Mouse (Mus musculus): ENCODE data around the gene Capn5.

Capn5 gene

DNA sequence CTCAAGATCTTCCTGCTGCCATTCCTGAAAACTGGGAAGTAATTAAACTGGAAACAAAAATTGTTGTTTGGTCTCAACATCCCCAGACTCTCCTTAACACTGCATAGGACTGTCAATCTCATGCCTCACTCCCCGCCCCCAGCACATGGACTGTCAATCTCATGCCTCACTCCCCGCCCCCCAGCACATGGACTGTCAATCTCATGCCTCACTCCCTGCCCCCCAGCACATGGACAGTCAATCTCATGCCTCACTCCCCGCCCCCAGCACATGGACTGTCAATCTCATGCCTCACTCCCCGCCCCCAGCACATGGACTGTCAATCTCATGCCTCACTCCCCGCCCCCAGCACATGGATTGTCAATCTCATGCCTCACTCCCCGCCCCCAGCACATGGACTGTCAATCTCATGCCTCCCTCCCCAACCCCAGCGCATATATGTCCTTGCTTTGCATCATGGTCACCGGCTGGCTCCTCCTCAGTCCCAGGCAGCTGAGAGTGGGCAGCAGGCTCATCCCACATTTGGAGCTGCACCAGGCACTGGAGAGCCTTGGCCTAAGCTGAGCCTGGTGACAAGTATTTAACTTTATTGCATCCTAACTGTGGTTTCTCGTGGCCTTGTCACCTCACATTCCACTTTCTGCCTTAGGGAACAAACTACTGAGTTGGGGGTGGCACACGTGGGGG, 29.2 kb downstream of the Capn5 start:
- DNase-seq (ENCODE audit: low spot score), result no peak

DNA sequence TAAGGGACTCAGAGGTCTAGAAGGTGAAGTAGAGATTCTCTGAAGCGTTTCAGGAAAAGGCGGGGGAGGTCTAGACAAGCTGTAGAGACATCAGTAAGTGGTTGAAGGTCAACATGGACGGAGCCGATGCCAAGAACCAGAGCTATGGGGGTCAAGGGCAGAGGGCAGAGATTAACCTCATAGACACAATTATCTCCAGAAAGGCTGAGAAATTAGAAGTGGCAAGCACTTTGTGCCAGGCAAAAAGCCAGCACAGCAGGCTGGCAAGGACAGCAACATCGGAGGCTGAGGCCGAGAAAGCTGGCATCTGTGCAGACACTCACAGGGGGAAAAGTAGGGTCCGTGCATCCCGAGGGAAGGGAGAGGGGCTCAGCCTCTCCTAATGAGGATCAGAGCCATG, 30.3 kb downstream of the Capn5 start:
- DNase-seq (ENCODE audit: low spot score), result no peak

DNA sequence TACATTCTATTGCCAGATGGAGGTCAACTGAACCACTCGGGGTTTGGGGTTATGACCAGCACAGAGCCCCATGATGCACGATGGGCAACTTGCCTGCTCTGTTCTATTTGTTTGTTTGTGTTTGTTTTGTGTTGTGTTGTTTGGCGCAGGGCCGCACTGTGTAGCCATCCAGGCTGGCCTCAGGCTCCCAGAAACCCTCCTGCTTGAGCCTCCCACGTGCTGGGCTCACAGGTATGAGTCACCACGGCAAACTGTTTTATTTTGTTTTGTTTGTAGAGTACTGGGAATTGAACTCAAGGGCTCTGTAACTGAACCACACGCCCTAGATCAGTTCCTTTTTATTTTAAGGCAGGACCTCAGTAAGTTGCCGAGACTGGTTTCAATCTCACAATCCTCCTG, 31.6 kb downstream of the Capn5 start:
- DNase-seq (ENCODE audit: low spot score), result no peak

DNA sequence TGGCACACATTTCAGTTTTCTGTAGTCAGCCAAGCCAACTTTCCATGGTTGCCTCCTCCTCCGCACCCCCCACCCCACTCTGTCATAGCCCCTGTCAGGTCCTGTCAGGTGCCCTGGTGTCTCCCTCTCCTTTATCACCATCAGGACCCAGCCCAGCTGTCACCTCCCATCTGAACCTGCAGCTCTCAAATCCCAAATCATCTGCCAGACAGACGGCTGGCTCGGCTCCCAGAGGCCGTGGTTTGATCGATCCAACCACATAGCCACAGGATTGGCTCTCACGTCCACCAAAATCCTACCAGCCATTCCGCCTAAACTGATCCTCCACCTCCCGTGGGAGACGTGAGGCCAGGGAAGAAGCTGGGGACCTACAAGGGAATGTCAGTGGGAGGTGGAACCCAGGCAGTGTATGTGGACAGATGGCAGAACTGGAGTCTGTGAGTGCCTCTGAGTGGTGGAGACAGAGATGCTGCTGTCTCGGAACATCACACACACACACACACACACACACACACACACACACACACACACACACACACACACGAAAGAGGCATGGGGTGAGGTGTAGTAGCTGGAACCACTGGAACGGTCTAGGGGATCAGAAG, 32.1 kb downstream of the Capn5 start:
- DNase-seq (ENCODE audit: low spot score), result no peak

DNA sequence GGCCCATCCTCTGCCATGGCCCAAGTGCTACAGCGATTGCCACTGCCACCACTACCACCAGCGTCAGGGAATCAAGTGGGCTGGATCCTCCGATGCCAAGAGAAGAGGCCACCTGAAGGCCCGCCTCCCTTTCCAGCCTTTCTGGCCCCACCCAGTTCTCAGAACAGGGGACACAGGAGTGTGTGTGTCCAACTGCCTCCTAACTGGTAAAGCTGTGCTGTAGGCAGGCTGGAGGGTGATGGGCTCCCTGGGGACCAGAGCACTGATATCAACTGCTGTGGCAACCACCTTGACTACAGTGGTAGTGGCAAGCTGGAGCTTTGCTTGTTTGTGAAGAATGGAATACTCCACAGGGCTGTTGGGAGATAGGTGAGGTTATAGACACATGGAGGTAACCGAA, 32.7 kb downstream of the Capn5 start, which contains the start of gene Omp:
TSS of gene Omp (minus strand) at position 101 of the 400 bp plus-strand sequence.
- no peak for DNase-seq (ENCODE audit: low spot score)

DNA sequence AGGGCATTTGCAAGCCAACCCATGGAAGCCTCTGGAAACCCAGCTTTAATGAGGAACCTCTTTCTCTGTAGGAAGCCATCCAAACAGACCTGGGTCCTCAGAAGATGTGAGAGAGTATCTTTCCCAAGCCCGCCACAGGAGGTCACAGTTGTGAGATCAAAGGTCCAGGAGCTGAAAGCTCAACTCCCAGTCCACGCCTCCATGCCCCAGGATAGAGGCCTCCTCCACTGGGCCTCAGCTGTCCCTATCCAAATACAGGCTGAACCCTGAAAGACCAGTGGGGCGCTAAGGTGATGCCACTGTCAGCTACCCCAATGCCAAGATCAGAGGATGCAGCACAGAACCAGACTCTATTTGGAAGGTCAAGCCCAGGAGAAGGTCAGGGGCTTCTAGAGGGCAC, 35.4 kb downstream of the Capn5 start:
- DNase-seq (ENCODE audit: low spot score), result no peak

DNA sequence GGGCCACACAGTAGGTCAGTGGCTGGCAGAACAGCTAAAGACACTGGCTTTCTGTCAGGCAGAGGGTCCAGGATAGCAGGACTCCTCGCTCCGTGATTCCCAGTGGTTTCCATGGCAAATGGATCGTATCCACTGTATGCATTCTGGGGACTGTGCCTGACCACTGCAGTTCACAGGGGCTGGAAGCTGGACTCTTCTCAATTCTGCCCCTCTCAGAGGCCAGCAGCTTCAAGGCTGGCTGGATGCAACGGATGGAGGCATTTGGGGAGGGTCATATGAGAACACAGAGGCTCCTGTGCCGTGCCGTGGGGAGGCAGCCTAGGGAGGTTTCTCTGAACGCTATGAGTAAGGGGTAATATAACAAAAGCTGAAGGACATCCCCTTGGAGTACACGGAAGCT, 35.8 kb downstream of the Capn5 start:
- DNase-seq (ENCODE audit: low spot score), result no peak

DNA sequence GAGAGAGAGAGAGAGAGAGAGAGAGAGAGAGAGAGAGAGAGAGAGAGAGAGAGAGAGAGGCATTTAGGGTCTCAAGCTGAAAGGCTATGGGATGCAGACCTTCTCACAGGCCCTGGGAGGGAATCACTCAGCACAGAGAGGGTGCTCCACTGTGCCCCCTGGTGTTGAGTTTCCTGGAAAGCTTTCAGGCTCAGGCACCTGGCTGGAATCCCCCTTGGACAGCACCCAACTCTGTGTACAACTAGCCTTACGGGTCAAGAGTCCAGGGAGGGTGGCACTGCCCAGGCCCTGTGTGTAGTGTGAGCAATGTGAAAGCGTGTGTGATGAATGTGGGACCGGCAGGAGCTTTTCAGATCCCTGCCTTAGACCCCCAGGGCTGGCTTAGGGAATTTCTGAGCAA, 36.9 kb downstream of the Capn5 start:
- DNase-seq (ENCODE audit: low spot score), result peak; percentile 49

DNA sequence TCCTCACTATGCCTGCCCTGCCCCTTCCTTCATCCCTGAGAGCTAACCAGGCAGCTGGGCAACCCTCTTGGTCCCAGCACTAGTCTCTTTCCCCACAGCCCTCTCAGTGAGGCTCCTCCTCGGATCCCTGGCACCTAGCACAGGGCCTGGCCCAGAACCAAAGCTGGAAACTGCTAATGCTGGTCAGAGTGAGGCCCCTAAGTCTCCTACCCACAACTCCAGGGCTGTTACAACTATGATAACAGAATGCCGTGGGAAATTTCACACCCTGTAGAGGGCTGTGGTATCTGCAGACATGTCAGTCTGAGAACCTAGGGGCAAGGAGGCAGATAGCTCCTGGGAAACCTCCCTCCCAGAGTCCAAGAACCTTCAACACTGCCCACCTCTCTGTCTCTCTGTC, 37.5 kb downstream of the Capn5 start:
- no peak for DNase-seq (ENCODE audit: low spot score)

DNA sequence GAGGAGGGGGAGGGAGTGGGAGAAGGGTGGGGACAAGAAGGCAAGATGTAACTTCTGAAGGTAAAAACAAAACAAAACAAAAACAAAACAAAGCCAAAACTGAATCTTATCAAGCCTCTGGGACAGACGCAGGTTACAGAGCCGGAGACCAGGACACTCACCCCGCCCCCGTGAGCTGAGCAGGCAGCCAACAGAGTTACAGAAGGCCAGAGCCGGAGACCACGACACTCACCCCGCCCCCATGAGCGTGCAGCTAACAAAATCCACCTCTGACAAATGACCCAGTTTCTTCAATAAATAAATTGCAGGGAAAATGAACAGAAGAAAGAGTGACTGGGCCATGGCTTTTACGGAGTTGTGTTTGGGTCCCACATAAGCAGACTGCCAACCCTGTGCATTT, 38.9 kb downstream of the Capn5 start:
- DNase-seq (ENCODE audit: low spot score), result no peak

DNA sequence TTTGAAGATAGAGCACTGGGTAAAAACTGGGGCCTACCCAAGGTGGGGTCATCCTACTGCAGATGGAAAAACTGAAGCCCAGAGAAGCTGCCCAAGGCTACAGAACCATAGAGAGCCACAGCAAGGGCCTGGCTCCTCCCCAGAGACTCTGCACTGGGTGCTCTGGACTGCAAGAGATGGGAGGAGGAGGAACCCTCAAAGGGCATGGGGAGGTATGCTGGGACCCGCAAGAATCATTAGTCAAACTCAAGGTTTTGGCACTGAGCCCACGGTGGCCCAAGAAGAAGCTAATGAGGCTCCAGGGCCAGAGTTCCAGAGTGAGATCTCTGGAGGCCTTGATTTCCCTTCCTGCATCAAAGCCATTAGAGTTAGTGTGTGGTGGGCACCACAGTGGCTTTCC, 40.1 kb downstream of the Capn5 start:
- no peak for DNase-seq (ENCODE audit: low spot score)

DNA sequence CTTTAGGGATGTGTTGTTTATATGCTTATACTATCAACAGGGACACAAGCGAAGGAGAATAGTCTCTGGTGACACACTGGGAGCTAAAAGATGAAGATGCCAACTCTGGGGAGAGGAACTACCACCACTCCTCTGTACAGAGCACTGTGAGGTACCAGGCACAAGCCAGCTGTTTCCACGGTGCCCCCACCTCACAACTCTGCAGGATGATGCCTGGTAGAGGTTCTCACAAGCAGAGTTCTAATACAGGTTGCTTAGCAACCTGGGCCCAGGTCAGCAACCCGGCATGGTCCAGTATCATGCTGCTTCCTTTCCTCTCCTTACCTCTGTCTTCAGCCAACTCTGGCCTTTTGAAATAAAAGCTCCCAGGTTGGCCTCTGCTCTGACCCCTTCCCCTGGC, 40.5 kb downstream of the Capn5 start:
- DNase-seq (ENCODE audit: low spot score), result no peak

DNA sequence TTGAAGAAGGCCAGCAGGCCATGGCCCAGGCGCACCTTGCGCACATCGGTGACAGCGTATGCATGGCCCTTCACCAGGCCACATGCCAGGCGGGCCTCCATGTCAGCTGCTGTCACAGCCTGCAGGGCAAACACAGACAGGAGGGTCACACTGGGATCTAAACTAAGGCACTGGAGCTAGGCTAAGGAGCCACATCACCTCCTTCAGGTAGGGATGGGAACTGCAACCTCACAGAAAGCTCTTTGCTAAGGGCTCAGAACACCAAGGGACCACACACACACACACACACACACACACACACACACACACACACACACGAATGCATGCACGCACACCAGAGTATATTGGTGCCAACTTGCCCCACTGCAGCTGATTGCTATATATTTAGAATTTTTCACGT, 46.3 kb downstream of the Capn5 start:
- DNase-seq (ENCODE audit: low spot score), result no peak

DNA sequence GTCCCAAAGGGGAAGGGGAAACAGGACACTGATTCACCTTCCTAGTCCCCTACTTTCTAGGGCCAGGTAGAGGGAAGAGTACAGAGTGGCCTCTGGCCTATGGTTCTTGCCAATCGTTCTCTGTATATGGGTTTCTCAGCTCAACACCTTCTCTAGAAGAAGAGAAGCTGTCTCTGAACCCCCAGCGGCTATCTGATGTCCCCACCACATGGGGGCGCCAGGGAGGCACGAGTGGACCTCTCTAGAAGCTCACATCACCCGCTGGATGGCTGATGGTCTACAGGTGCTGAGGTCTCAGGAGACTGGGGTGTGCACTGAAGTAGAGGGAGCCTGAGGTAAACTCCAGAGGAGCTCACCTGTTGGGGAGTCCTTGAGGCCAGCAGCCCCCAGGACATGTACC, 52.6 kb downstream of the Capn5 start:
- peak; percentile 50 for DNase-seq (ENCODE audit: low spot score)

DNA sequence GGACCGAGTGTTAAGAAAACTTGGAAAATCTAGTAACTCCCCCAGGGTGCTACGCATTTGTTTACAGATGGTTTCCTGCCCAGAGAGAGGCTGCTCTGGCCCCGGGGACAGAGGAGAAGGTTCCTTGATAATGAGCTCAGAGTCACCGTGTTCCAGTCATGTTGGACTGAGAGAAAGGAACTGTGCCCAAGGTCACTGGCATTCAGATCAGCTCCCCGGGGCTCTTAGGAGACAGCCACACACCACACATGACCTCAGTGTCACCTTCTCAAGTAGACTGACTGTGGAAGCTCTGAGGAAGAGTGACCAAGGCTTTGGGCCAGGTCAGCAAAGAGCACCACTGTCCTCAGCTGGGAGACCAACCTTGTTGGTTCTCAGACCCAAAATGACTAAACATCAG, 53.4 kb downstream of the Capn5 start:
- DNase-seq (ENCODE audit: low spot score), result no peak

DNA sequence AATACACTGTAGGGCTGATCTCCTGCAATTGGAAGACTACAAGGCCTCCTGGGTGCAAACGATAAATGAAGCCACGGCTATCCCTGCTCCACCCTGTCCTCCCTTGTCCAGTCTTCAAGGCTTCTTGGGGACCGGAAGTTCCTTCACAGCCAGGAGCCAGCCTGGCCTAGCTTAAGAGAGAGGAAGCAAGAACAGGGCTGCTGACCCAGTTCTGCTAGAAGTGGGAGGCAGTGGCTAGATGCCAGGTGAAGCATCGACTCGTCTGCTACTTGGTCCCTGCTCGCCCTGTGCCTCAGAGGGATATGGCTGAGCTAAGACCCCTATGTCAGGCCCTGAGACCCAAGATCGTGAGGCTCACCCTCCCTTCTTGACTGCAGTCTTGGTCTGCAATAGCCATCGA, 56.4 kb downstream of the Capn5 start:
- no peak for DNase-seq (ENCODE audit: low spot score)

DNA sequence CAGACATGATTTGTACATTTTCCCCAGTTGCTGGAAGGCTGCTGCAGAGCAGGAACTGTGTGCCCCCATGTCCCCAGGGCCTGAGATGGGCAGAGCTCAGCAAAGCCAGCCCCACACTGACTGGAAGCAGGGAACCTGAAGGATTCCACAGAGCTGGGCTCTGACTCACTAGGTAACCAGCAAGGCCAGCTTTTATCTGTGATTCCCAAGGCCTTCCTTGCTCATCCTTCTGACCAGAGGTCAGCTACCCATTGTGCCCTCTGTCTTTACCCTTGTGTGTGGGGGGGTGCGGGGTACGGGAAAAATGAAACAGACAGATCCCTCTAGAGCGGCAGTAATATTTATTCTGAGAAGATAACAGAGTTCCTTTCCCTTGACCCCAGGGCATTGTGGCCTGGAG, 56.8 kb downstream of the Capn5 start:
- DNase-seq (ENCODE audit: low spot score), result no peak

DNA sequence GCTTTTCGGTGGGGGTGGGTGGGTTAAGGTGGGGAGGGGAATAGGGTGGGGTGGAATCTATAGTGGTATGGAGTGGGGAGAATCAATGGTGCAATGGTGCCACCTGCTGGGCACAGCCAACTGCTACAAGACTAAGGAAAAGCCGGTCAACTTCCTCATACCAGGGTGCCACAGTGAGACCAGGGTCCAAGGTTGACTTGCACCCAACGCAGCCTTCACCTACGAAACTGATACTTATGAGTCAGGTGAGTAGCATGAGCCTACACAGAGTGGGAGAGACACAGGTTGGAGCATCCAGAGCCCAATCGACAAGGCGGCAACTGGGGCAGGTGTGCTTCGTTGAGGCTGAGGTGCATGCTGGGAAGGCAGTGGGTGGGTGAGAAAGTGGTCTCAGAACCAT, 57.7 kb downstream of the Capn5 start:
- DNase-seq (ENCODE audit: low spot score), result peak; percentile 85

DNA sequence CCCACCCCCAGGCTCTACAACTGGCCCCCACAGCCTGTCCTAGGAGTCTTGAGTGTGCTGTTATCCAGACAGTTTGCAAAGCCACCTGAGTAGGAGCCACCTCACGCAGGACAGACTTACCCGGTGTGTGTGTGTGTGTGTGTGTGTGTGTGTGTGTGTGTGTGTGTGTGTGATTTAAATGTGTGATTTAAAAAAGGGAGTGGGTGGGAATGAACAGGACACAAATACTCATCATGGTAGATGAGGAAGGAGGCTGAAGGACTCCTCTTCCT, 58.2 kb downstream of the Capn5 start:
- DNase-seq (ENCODE audit: low spot score), result no peak

DNA sequence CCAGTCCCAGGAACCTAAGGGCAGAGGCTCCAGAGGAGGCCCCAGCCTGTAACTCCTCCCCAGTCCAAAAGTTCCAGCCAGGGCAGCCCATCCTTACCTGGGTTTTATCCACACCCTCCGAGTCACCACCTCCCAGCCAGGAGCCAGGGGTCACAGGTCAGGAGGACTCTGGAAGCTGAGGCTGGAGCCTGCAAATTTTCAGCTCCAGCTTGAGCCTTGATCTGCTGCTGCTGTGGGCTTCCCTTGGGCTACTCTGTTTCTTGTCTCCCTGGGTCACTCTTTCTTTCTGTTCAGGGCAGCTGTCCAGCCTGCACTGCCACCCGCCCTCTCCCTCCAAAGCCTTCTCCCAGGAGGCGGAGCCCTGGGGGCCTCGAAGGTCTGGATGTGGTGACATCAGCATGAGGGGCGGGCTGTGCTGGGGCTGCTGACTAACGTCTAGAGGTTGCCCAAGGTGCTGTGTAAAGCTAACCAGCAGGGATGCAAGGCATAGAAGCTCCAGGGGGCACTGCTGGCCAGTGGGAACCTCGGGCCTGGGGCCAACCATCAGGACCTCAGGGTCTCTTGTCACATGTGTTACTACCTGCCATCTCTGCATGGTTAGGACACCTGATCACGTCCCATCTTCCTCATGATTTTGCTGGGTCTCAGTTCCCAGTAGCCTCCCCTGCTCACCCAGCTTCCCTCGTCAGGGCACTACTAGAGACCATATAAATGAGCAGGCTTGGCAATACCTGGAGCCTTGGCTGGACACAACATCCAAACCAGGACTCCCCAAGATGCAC, 58.7 kb downstream of the Capn5 start, which contains the start of gene Myo7a:
TSS of gene Myo7a (minus strand) at position 346 of the 782 bp plus-strand sequence.
- DNase-seq (ENCODE audit: low spot score), result peak; percentile 64

DNA sequence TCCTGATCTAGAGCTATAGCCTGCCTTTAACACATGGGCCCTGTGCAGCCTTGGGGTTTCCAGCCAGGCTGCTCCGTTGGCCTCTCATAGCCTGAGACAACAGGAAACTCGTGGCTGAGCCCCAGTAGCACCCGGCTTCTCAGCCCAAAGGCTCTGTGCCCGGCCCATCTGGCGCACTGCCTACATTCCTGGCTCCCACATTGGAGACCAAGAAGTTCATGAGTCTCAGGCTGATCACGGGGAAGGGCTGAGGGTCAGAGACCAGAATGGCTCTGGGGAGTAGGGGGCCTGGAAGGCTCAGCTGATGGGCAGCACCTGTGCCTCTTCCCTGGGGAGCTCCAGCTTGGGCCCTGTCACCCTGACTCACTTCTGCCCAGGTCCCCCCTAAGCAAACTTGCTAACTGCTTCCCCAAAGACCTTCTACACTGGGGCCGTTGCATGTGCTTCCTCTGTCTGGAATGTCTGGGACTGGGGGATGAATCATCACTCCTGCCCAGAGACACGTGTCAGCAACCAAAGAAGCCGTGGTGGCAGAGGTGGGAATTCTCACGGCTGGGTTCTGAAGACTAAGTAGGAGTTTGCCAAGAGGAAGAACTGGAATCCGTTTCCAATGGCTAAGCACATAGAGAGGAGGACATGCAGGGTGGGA, 60.9 kb downstream of the Capn5 start:
- no peak for DNase-seq (ENCODE audit: low spot score)

DNA sequence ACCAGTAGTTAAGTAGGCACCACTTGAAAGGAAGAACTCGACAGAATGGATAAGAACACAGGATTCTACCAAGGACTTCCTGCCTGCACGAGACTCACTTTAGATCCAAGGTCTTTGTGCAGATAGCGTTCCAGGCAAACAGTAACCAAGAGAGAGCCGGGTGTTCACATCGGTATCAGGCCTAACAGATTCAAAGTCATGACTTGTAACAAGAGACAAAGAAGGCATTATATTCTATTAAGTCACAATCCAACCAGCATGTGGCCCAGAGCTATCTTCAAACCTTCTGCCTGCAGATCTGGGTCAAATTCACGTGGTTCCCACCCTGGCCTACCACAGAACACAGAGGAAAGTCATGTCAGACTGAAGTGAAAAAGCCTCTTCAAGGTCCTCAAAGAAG, 63.4 kb downstream of the Capn5 start:
- no peak for DNase-seq (ENCODE audit: low spot score)

DNA sequence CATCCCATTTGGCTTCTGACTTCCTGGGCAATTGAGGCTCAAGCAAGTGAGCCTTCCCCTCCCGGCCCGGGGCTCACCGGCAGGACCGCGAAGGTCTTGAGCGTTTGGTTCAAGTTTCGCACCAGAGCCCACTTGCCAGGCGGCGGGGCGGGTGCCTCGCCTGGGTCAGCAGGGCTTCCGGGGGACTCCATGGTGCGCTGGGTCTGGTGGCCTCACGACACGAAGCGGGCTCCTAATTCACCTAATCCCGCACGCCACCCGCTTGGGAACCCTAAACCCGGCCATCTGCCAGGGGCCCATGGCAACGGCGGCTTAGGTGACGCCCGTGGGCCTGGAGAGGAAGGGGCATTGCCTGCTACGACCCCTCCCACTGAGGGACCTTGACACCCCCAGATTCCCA, 66.8 kb downstream of the Capn5 start:
- no peak for DNase-seq (ENCODE audit: low spot score)

Data from embryo, embryonic 10 days (tissue).